Mouse (Mus musculus) liver, embryonic 11.5 days (tissue): ENCODE results near the gene Rab30. TPM values are rescaled to one million over a fixed set of nuclear protein-coding genes. Genes with fewer than 3 reads are reported as not detected.

Source experiments
- ATAC-seq: fragments of 200-750 bp; cut with Nextera tagmentation; replicated peaks from 2 replicates; pipeline ENCODE4 v1.8.0; 2017; ENCODE audit warnings: moderate number of reproducible peaks, mild to moderate bottlenecking, moderate TSS enrichment, moderate library complexity; ENCODE audit not compliant: low FRiP score
- DNase-seq: peaks from one replicate; pipeline ENCODE4 v3.0.0-alpha.2; 2017; ENCODE audit warnings: low spot score
- H3K27ac ChIP-seq: fragments of 300-500 bp; sonication (generic); 2 replicates; pipeline ENCODE4 v1.5.1; 2014; ENCODE audit warnings: mild to moderate bottlenecking, low read depth, low read length, control low read depth
- H3K27me3 ChIP-seq: fragments of 300-500 bp; sonication (generic); replicated peaks from 2 replicates; pipeline ENCODE4 v1.6.1; 2014; ENCODE audit warnings: low read length, mixed read lengths; ENCODE audit not compliant: control insufficient read depth, insufficient read depth
- H3K36me3 ChIP-seq: fragments of 300-500 bp; sonication (generic); 2 replicates; pipeline ENCODE4 v1.6.1; 2014; ENCODE audit warnings: mild to moderate bottlenecking, low read length, moderate library complexity, mixed read lengths; ENCODE audit not compliant: control insufficient read depth, insufficient read depth
- H3K4me1 ChIP-seq: fragments of 300-500 bp; sonication (generic); replicated peaks from 2 replicates; pipeline ENCODE4 v1.6.1; 2014; ENCODE audit warnings: low read length, mixed read lengths; ENCODE audit not compliant: control insufficient read depth, insufficient read depth
- H3K4me2 ChIP-seq: fragments of 300-500 bp; sonication (generic); 2 replicates; pipeline ENCODE4 v1.6.1; 2014; ENCODE audit warnings: mild to moderate bottlenecking, control low read depth, moderate library complexity
- H3K4me3 ChIP-seq: fragments of 300-500 bp; sonication (generic); 2 replicates; pipeline ENCODE4 v1.5.1; 2014; ENCODE audit warnings: low read depth, low read length, control low read depth
- H3K9ac ChIP-seq: fragments of 300-500 bp; sonication (generic); 2 replicates; pipeline ENCODE4 v1.6.1; 2014; ENCODE audit warnings: low read depth, low read length, control low read depth
- H3K9me3 ChIP-seq: fragments of 300-500 bp; sonication (generic); 2 replicates; pipeline ENCODE4 v1.6.1; 2016; ENCODE audit warnings: low read length, inconsistent platforms, mixed read lengths; ENCODE audit not compliant: control insufficient read depth
- WGBS: fragments of 180-500 bp; shearing (Covaris S2); extraction: QIAGEN DNeasy Blood & Tissue Kit; methylation state at CpG from one replicate; pipeline ENCODE4 v1.1.7; 2014; 5-methylcytosine and 5-hydroxymethylcytosine counted together
- polyA plus RNA-seq: library from polyadenylated mRNA; unstranded; fragments of >200 nt; fragmentation: Nextera tagmentation; extraction: Ambion mirVana; gene quantifications from 2 replicates; pipeline ENCODE4 v1.2.1, GENCODE M21; 2014

Gene Rab30
- polyA plus RNA-seq, 1 experiment from 2014 or later, result 6.4 TPM

DNA sequence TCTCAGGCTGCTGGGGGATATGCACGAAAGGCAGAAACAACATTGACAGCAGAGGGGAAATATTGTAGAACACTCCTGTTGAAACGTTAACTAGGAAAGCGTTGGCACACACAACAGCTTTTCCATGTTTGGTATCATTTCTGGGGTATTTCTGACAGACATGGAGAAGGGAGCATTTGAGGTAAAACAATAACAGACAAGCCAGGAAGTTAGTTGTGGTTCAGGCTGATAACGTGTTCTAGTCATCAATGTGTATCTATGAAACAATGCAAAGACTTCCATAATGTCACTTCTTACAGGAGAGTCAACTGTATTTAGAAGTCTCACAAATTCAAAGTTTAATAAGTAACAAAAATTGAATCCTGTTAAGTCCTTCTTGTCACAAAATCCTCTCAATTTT is 130.2 kb downstream of the Rab30 start:
- no peaks in the 10 kb centered on the region for H3K9me3 ChIP-seq
- DNase-seq (no peak), ATAC-seq (no peak)
- no peaks in the 10 kb centered on the region for H3K27me3 ChIP-seq
- WGBS, result 83% methylated on average over 4 of the region's 4 CpGs
- no peak overlapping the region for H3K4me3 ChIP-seq
- H3K27ac ChIP-seq, result no peak overlapping the region
- H3K36me3 ChIP-seq, result peaks cover 3% of the 10 kb centered on the region; the same call in 1 of the 2 replicates
- H3K9ac ChIP-seq, result no peak overlapping the region
- H3K4me1 ChIP-seq, result peaks cover 10% of the 10 kb centered on the region
- H3K4me2 ChIP-seq, result no peak overlapping the region

DNA sequence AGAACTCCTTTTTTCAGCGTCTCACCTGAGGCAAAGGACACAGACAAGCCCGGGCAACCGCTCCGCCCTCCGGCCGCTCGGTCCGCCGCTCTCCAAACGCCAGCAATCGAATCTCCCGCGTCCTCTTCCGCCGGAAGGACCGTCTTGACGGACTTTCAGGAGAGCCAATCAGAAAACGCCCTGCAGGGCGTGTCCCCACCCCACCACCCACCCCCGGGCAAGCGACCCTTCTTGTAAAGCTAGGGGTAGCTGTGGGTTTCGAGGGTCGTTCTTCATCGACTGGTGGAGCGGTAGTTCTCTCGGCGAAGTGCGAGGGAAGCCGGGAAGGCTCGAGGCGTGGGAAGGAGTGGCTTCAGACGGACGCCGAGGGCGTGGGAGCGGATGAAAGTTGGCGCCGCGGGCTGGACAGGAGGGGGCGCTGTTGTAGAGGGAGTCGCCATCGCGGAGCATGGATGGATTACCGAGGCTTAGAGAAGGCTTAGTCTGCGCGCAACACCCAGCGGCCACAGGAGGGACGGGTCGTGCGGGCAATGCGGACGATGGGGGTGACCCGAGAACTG is 132.8 kb downstream of the Rab30 start, which contains the start of the genes Ddias and Prcp:
Gene Ddias, minus strand, starts transcription at position 132 of the 560 bp plus-strand sequence.
Gene Prcp, plus strand, starts transcription at position 355 of the 560 bp plus-strand sequence.
- peak within 1 kb of the TSS; percentile 63 for H3K4me3 ChIP-seq
- peak; percentile 95 for DNase-seq
- H3K4me1 ChIP-seq, result peaks cover 24% of the 10 kb centered on the region
- peak within 1 kb of the TSS; percentile 97 for H3K27ac ChIP-seq
- peak within 1 kb of the TSS; percentile 91 for H3K9ac ChIP-seq
- ATAC-seq, result peak; percentile 79
- no peaks in the 10 kb centered on the region for H3K27me3 ChIP-seq
- H3K36me3 ChIP-seq, result peaks cover 3% of the 10 kb centered on the region; the same call in 1 of the 2 replicates
- H3K4me2 ChIP-seq, result peak within 1 kb of the TSS; percentile 88
- under 1% methylated on average over 53 of the region's 53 CpGs for WGBS
- no peaks in the 10 kb centered on the region for H3K9me3 ChIP-seq

DNA sequence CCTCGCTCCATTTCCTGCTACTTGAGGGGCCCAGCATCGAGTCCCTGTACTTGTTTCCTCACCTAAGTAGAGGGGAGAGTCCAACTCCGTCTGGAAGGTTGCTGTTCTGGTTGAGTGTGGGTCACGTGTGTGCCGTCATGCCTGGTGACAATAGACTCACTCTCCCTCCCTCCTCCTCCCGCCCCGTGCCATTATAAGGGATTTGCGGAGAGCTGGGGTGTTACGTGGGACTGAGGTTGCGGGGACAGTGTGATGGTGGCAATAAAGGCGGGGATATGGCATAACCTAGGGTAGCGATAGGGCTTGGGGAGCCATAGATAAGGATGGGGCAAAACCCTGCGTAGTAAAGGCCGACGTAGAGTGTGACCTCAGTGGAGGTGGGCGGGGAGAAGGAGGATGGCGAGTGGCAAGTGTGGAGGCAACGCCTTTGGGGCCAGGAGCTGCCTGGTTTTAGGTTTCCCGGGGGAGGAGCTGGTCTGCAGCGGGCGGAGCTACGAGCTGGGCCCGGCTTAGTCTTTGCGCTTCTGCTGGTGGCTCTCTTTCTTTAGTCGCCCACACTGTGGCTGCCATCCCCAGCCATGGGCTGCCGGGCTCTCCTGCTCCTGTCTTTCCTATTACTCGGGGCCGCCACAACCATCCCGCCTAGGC is 133.5 kb downstream of the Rab30 start:
- Histone ChIP-seq H3K9ac (peak overlapping the region; percentile 91), H3K9me3 (no peaks in the 10 kb centered on the region), H3K36me3 (peaks cover 3% of the 10 kb centered on the region; the same call in 1 of the 2 replicates), H3K27ac (peak overlapping the region; percentile 97), H3K4me2 (peak overlapping the region; percentile 82), H3K27me3 (no peaks in the 10 kb centered on the region), H3K4me3 (peak overlapping the region; percentile 63), H3K4me1 (peaks cover 24% of the 10 kb centered on the region)
- peak; percentile 89 for DNase-seq
- 0% methylated on average over 28 of the region's 29 CpGs for WGBS
- ATAC-seq, result peak; percentile 91

DNA sequence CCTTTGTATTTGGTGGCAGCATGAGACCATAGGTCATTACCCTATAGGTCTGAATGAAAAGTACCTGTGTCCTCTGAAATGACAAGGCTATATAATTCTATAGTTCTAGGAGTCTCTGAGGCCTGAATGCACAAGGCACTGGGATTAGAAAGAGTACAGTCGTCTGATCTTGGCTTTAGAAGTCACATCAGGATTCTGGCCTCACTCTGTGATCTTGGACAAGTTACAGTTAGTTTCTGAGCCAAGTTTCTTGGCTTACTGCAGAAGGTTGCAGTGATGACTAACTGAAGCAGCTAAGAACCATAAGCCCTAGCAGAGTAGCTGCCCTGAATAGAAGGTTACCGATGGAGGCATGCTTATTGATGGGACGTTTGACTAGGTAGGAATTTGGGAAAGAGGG is 134.7 kb downstream of the Rab30 start:
- Histone ChIP-seq H3K27me3 (no peaks in the 10 kb centered on the region), H3K4me1 (peaks cover 27% of the 10 kb centered on the region), H3K9ac (peak overlapping the region; percentile 91), H3K9me3 (no peaks in the 10 kb centered on the region), H3K27ac (peak overlapping the region; percentile 97), H3K4me2 (peak overlapping the region; percentile 82), H3K36me3 (peaks cover 3% of the 10 kb centered on the region; the same call in 1 of the 2 replicates), H3K4me3 (peak overlapping the region; percentile 63)
- DNase-seq, result no peak
- WGBS, result 31% methylated on average over 3 of the region's 3 CpGs
- ATAC-seq, result no peak

DNA sequence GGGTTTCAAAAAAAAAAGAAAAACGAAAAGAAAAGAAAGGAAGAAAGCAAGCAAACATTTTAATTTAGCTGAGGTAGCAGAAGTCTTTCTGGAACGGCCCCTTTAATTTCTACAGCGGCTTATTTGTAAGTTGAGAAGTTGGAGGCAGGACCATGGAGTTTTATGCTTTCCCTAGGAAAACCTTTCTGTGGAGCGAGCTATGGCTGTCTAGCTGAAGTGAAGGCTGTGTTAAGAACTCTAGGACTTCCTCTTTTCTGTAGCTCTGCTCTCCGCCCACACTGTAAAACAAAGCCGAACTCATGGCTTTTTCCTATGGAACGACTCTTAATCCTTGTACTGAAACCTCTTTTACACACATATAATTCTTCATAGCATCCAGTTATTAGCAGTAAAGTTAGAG is 135.1 kb downstream of the Rab30 start:
- Histone ChIP-seq H3K36me3 (peaks cover 3% of the 10 kb centered on the region; the same call in 1 of the 2 replicates), H3K27ac (peak overlapping the region; percentile 97), H3K4me1 (peaks cover 27% of the 10 kb centered on the region), H3K9me3 (no peaks in the 10 kb centered on the region), H3K27me3 (no peaks in the 10 kb centered on the region), H3K4me3 (peak overlapping the region; percentile 63), H3K4me2 (peak overlapping the region; percentile 82), H3K9ac (peak overlapping the region; percentile 91)
- ATAC-seq, result no peak
- DNase-seq, result no peak
- WGBS, result 32% methylated on average over 7 of the region's 7 CpGs

DNA sequence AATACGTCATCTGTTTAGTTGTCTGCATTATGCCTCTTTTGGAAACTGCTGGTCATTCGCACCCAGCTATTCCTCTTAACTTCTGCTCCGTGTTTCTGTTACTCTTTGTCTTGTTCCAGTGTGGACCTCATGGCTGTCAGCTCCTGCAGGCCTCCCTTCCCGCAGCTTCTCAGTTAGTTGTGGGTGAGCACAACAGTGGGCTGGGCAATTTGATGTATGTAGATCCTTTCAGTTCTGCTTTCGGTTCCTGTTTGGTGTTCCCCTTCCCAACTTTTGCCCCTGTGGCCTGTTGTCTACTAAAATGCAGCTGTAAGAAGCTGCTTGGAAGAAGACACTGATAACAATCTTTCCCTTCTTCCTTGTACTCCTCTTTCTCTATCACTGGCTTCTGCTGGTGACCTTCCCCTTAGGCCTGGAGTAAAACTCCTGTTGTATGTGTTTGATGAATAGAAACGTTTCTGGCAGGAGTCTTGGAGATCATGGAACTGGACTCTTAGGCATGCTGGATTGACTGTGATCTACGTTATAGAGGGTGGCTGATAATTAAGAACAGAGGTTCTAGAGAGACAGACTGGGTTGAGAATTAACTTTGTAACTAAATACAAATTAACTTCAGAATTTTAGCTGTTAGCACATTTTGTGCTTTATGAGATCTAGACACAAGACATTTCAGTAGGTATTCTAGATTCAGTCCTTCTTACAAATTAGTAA is 137.3 kb downstream of the Rab30 start:
- Histone ChIP-seq H3K36me3 (no peaks in the 10 kb centered on the region), H3K4me3 (no peak overlapping the region), H3K4me2 (peak overlapping the region; percentile 82), H3K4me1 (peaks cover 38% of the 10 kb centered on the region), H3K9me3 (no peaks in the 10 kb centered on the region), H3K27me3 (no peaks in the 10 kb centered on the region), H3K27ac (no peak overlapping the region), H3K9ac (0 out of 2 replicates have a peak overlapping the region, but pooled peaks have one; percentile 15)
- DNase-seq (no peak), ATAC-seq (no peak)
- WGBS, result 54% methylated on average over 7 of the region's 7 CpGs

DNA sequence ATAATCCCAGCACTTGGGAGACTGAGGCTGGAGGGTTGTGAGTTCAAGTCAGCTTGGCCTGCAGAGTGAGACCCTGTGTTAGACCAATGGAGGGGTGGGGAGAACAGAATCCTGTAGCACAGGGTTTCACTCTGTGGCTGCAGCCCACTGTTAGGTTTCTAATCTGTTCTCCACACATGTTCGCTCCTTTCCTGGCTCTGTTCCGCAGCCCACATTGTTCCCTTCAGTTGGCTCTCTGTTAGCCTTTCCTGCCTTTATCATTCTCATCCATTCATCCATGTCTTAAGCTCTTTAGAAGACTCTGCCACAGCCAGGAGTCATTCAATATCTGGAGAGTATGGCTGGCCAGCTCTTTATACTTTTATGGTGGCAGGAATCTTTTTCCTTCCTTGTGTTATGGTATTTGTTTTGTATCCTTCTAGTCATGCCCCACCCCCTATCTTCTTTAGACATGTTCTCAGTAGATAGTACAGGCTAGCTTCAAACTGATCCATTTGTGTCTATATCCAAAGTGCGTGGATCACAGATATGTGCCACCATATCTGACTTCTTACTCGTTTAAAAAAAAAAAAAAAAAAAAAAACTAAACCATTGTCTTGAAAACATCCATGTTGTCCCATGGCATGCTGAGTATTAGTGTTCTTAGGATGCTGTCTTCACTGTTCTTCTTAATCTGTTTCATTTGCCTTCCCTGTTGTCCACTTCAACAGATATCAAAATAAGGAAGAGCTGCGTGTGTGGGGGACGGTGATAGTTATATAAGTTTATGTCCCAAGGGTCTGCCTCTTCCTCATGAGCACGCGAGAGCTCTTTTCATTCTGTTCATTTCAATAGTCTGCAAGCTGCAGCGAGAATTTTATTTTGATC is 142.7 kb downstream of the Rab30 start:
- Histone ChIP-seq H3K27me3 (no peaks in the 10 kb centered on the region), H3K9ac (0 out of 2 replicates have a peak overlapping the region, but pooled peaks have one; percentile 6), H3K9me3 (no peaks in the 10 kb centered on the region), H3K27ac (peak overlapping the region; percentile 81), H3K4me1 (peaks cover 45% of the 10 kb centered on the region), H3K4me2 (peak overlapping the region; percentile 46), H3K4me3 (no peak overlapping the region), H3K36me3 (no peaks in the 10 kb centered on the region)
- DNase-seq, result no peak
- ATAC-seq, result peak; percentile 91
- WGBS, result 56% methylated on average over 9 of the region's 9 CpGs
